Mouse (Mus musculus) cortical plate, adult 2 months (tissue): ENCODE results near the gene Etv6.

Experiments
- CTCF ChIP-seq: fragments of 200-500 bp; IDR thresholded peaks from 2 replicates; pipeline ENCODE4 v1.5.1; 2011; ENCODE audit warnings: mild to moderate bottlenecking, control low read depth, low read length; ENCODE audit not compliant: insufficient read depth; ENCODE audit errors: extremely low read depth
- POLR2A ChIP-seq: fragments of 200-500 bp; IDR thresholded peaks from 2 replicates; pipeline ENCODE4 v1.6.1; 2011; ENCODE audit warnings: mild to moderate bottlenecking, low read length, control low read depth; ENCODE audit not compliant: insufficient read depth; ENCODE audit errors: extremely low read depth

- no peak for TF ChIP-seq POLR2A
- TF ChIP-seq CTCF: no peak
These were observed 258.4 kb downstream of the Etv6 start for GRCm38 (mm10) chr6:134293615-134294508.
